Mouse (Mus musculus) left cerebral cortex, adult 18-20 months (tissue): ENCODE data around the gene Dhx16. TPM values are rescaled to one million over a fixed set of nuclear protein-coding genes. Genes with fewer than 3 reads are reported as not detected.

Experiments
- DNase-seq, 2 experiments: peaks; one replicate each; pipeline ENCODE4 v3.0.0; 2021 to 2022; ENCODE audit warnings: low spot score in 2 of 2, mixed read lengths in 1 of 2
- total RNA-seq, 2 experiments: library from RNA; stranded (reverse); gene quantifications; 2 replicates each; pipeline ENCODE4 v1.2.3; 2021

The Dhx16 gene
- total RNA-seq, 2 experiments from 2014 or later = 30.6 to 32.3 TPM

GRCm38 (mm10) chr17:35896781-35897643, 17.4 kb downstream of the Dhx16 start, which contains the start of gene 2310061I04Rik:
Gene 2310061I04Rik (minus strand): TSS chr17:35897431.
- peak; percentile 85 to 94 for DNase-seq

GRCm38 (mm10) chr17:35897644-35898573, 18.3 kb downstream of the Dhx16 start:
- DNase-seq = no peak

- DNase-seq = no peak
Measured at GRCm38 (mm10) chr17:35900636-35901035, 21.0 kb downstream of the Dhx16 start.

DNA sequence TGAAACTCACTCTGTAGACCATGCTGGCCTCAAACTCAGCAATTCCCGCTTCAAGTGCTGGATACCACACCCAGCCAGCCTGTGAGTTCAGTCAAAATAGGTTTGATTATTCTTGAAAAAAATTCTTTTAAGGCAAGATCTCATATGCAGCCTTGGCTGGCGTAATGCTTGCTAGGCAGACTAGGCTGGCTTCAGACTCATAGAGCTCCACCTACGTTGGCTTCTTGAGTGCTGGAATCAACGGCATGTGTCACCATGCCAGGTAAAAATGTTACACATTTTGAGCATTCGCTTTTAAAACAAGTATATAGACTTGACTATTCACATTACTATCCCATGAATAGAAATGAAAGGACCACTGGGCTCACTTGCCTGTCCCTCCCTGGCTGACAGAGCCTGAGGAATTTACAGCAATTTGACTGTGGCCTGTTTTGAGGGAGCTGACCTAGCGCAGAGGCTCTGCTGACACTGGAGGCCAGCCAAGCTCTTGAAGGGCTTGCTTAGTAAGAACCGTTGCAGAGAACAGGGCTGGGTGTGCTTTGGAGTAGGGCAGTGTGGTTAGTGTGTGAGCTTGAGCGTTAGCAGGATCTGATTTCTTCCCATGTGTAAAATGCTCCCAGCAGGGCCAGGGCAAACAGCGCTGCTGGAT, 23.8 kb downstream of the Dhx16 start:
- no peak for DNase-seq

GRCm38 (mm10) chr17:35903992-35904355, 24.4 kb downstream of the Dhx16 start:
- no peak for DNase-seq

GRCm38 (mm10) chr17:35905587-35905986, 26.0 kb downstream of the Dhx16 start:
- no peak for DNase-seq

- no peak for DNase-seq
Measured at GRCm38 (mm10) chr17:35907609-35908008, 28.0 kb downstream of the Dhx16 start.

DNA sequence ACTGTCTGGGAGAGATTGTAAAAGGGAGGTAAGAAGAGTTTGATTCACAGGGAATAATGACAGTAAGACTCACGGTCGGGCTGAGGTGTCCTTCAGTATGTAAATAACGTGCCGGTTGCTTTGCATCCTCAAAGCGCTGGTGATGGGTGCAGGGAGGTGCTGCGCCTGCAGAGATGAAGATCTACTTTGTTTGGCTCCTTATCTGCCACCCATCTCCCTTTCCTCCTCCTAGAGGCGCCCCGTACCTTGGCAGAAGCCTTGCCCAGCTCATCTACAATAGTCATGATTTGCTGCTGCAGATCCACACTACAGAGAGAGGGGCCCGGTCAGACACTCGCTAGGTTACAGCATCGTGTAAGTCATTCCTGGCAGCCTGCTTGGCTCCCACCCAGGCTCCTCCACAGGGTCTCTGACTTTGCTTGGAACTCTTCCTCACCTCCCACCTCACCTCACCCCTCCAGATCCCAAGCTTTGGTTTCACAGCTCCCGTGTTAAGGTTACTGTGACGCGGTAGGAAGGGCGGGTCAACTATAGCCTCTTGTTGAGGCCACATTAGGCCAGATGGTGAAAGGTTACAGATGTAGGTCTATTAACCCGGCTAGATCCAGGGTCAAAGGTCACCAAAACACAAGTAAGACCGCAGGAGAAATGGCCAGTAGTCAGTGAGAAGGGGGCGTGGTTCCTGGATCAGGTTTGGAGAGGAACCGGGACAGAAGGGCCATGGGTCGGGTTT, 29.7 kb downstream of the Dhx16 start:
- DNase-seq = no peak

GRCm38 (mm10) chr17:35909919-35910369, 30.3 kb downstream of the Dhx16 start, which contains the start of gene Atat1:
Gene Atat1 (minus strand): TSS chr17:35910075.
- DNase-seq = peak; percentile 93

GRCm38 (mm10) chr17:35914975-35915374, 35.4 kb downstream of the Dhx16 start:
- DNase-seq = no peak

DNA sequence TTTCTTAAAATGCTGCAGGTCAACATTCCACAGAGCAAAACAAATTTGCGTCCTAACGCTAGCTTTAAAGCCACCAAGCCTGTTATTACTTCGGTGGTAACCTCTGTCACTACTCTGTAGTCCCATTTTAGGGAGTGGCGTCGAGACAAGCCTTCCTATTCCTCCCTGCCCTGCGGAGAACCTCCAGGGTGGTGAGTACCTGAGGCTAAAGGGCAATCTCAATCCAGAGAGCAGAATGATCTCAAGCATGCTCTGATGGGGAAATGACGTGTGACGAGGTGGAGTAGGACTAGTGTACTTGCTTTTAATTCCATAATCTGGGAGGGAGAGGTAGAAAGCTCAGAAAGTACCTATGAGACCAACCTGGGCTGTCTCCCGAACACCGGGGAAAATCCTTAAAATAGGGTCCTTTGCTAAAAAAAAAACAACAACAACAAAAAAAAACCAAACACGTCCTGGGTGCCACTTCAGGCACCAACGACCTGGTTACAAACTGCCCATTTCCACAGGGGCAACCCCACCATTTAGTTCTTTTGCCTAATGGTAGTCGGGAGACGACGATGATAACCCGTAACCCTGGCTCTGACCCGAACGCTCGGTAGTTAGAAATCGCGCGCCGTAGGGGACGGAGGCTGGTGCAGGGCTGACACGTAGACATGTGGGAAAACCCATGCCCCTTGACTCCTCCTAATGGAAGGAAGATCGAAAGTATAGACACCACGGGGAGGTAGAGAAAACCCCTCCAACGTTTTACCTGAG, 36.1 kb downstream of the Dhx16 start:
- DNase-seq = peak in 1 of 2 experiments; percentile 44

DNA sequence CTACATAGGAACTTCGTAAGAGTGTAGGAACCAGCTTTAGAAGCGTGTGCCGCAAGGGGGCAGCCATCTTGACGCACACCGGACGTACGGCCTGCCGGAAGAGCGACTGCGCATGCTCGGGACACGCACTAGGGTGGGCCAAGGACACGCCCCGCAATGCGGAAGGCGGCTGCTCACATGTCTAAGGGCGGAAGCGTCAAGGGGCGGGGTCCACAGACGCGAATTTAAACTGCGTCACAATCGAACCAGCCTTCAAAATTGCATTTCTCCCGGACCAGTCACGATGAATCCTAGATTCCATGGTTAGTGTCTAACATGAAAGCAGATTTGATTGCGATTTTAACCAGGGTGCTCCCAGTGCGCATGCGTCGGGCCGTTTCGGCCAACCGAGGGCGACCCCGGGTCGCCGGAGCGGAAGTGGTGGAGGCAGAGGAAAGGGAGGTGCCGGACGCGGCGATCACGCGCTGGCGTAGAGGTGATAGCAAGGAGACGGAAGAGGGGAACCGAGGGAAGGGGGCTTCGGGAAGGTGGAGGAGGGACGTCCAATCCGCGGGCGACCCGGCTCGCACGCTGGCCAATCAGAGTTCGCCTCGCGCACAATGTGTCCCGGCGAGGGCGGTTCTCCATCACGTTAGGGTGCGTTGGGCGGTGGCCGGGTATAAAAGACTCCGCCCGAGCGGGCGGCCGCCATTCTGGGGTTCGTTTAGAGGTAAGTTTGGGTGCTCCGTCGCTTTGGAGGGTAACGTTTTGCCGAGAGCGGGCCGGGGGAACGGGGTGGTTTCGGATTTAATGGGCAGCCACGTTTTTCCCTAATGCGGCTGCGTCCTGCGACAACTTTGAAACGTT, 36.9 kb downstream of the Dhx16 start, which contains the start of the genes Mrps18b and Ppp1r10:
Mrps18b (minus strand) TSS at position 93 of the 846 bp plus-strand sequence.
Ppp1r10 (plus strand) TSS at position 138 of the 846 bp plus-strand sequence.
- peak; percentile 99 for DNase-seq

DNA sequence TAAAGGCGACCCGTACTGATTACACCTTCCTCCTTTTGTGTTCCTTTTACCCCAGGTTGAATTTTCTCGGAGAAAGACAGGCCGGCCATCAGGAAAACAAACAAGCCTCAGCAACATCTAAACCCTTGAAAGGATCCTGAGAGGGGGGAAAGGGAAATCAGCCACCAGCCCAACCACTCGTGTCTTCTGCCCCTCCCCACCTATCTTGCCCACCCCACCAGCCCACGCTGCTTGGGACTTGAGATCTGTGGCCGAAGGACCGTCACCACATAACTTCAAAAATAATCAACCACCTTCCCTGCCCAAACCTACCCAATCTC, 37.5 kb downstream of the Dhx16 start:
- DNase-seq = peak in 1 of 2 experiments; percentile 20

GRCm38 (mm10) chr17:35917463-35918251, 38.0 kb downstream of the Dhx16 start:
- no peak for DNase-seq

GRCm38 (mm10) chr17:35918276-35919059, 38.8 kb downstream of the Dhx16 start:
- no peak for DNase-seq

DNA sequence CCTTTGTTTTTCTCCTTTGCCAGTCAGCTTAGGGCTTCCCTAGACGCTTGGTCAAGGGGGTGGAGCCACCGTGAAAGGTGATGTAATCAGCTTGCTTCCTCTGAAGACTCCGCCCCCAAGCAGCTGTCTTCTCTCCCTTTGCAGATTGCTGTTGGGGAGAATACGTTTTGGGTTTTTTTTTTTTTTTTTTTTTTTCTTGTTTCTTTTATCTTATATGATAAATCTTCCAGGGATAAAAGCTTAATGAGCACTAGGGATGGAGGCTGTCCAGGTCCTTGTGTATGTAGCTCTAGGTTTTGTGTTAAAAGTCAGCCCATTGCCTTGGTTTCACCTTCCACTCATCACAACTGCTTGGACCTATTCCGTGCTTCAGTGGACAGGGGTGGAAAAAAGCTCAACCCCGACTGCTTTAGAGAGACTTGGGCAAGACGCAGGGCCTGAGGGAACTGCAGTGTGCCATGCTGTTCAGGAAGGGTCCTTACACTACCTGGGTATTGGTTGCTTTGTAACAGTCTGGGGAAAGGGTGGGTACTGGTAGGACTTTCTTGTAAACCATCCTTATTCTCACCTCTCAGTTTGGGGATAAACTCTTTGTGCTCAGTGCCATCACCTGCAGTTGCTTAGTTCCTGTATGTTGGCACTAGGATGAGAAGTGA, 39.6 kb downstream of the Dhx16 start:
- peak; percentile 92 to 93 for DNase-seq
